Mouse (Mus musculus): ENCODE data around the gene Sgo2a.
A peak's percentile ranks its signal among the peaks of the same experiment; 100 is the strongest.
"Not testable (repeated sequence)": the region's sequence is repeated elsewhere in the genome, so short reads cannot be mapped to it uniquely, and the experiment has no call there.

Gene Sgo2a

GRCm38 (mm10) chr1:58030156-58030871 is 34.5 kb downstream of the Sgo2a start:
- DNase-seq (ENCODE audit: low read depth, low spot score) = peak; percentile 89

- DNase-seq (ENCODE audit: low read depth, low spot score) = peak; percentile 62
Observed at GRCm38 (mm10) chr1:58031160-58031769, 35.5 kb downstream of the Sgo2a start.

- not testable (repeated sequence) for DNase-seq (ENCODE audit: low read depth, low spot score)
Observed at GRCm38 (mm10) chr1:58037306-58037705, 41.5 kb downstream of the Sgo2a start.

GRCm38 (mm10) chr1:58045076-58045475 is 49.3 kb downstream of the Sgo2a start:
- no peak for DNase-seq (ENCODE audit: low read depth, low spot score)

GRCm38 (mm10) chr1:58045546-58045945 is 49.8 kb downstream of the Sgo2a start:
- DNase-seq (ENCODE audit: low read depth, low spot score) = no peak

GRCm38 (mm10) chr1:58046721-58047290 is 51.0 kb downstream of the Sgo2a start:
- no peak for DNase-seq (ENCODE audit: low read depth, low spot score)

GRCm38 (mm10) chr1:58049126-58049525 is 53.4 kb downstream of the Sgo2a start:
- no peak for DNase-seq (ENCODE audit: low read depth, low spot score)

- DNase-seq (ENCODE audit: low read depth, low spot score) = no peak
Observed at GRCm38 (mm10) chr1:58055598-58055997, 59.8 kb downstream of the Sgo2a start.

GRCm38 (mm10) chr1:58056074-58056807 is 60.5 kb downstream of the Sgo2a start:
- no peak for DNase-seq (ENCODE audit: low read depth, low spot score)

- no peak for DNase-seq (ENCODE audit: low read depth, low spot score)
Observed at GRCm38 (mm10) chr1:58056939-58057338, 61.2 kb downstream of the Sgo2a start.

- DNase-seq (ENCODE audit: low read depth, low spot score) = no peak
Observed at GRCm38 (mm10) chr1:58058846-58059245, 63.1 kb downstream of the Sgo2a start.

GRCm38 (mm10) chr1:58062131-58062530 is 66.4 kb downstream of the Sgo2a start:
- no peak for DNase-seq (ENCODE audit: low read depth, low spot score)

- DNase-seq (ENCODE audit: low read depth, low spot score) = no peak
Observed at GRCm38 (mm10) chr1:58065151-58065550, 69.4 kb downstream of the Sgo2a start.

GRCm38 (mm10) chr1:58065606-58066005 is 69.8 kb downstream of the Sgo2a start:
- DNase-seq (ENCODE audit: low read depth, low spot score) = no peak

GRCm38 (mm10) chr1:58069181-58069580 is 73.4 kb downstream of the Sgo2a start:
- no peak for DNase-seq (ENCODE audit: low read depth, low spot score)

- no peak for DNase-seq (ENCODE audit: low read depth, low spot score)
Observed at GRCm38 (mm10) chr1:58070091-58070490, 74.3 kb downstream of the Sgo2a start.

- DNase-seq (ENCODE audit: low read depth, low spot score) = no peak
Observed at GRCm38 (mm10) chr1:58071006-58071405, 75.2 kb downstream of the Sgo2a start.

- DNase-seq (ENCODE audit: low read depth, low spot score) = no peak
Observed at GRCm38 (mm10) chr1:58071509-58071908, 75.7 kb downstream of the Sgo2a start.

GRCm38 (mm10) chr1:58072416-58072815 is 76.6 kb downstream of the Sgo2a start:
- DNase-seq (ENCODE audit: low read depth, low spot score) = no peak

GRCm38 (mm10) chr1:58072991-58073730 is 77.4 kb downstream of the Sgo2a start:
- DNase-seq (ENCODE audit: low read depth, low spot score) = no peak

GRCm38 (mm10) chr1:58074266-58074665 is 78.5 kb downstream of the Sgo2a start:
- DNase-seq (ENCODE audit: low read depth, low spot score) = no peak
